Comparison of ENCODE assay signal across 8 mouse cellular contexts in the genomic region with DNA sequence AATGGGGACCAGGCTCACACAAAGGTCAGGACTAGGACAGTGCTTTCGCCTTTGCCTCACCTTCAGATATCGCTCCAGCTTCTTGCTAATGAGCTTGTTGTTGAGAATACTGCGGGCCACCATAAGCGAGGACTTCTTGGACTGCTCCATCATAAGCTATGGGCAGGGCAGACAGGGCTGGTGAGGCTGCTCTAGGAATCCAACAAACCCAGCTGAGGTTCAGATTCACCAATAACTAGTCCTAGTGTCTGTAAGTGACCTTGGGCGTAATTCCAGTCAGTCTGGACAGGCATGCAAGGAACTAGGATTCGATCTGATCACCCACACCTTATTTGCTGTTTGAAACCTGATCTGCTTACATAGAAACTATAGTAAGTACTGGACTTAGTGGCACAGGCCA. TPM values are rescaled to one million over a fixed set of nuclear protein-coding genes. Genes with fewer than 3 reads are reported as not detected.
DNase-seq lines count a peak whose midpoint lies in the region; ATAC-seq and TF ChIP-seq lines count a peak whose summit lies in the region.

No protein-coding gene starts in this region.

- H3K4me2 ChIP-seq in hindbrain, embryonic 12.5 days (replicated peaks): peak overlapping the region; percentile 83

- ATAC-seq in hindbrain, embryonic 12.5 days (ENCODE audit: low FRiP score): no peak; the same call in 1 of the 2 replicates
- ATAC-seq in cerebellum, adult (ENCODE audit: insufficient number of reproducible peaks, low FRiP score, low TSS enrichment): no peak

- peak; percentile 68 for DNase-seq in liver, adult 2 months (ENCODE audit: extremely low read depth, low read depth, low spot score)
- DNase-seq in liver: no peak
- DNase-seq in c-Kit-positive CD71-positive TER-119-positive erythroid progenitor cells, embryonic 14.5 days (ENCODE audit: low spot score): peak; percentile 30
- no peak for DNase-seq in midbrain, embryonic 10.5 days (ENCODE audit: low spot score)
- no peak for DNase-seq in left cerebral cortex, adult 8-10 months (ENCODE audit: low spot score in 2 of 2)
- DNase-seq in thymus, postnatal 0 days (ENCODE audit: low spot score): no peak

- WGBS in liver, adult 2 months: 7% methylated on average over 6 of the region's 6 CpGs
- 33% methylated on average over 6 of the region's 6 CpGs for WGBS in hindbrain, embryonic 12.5 days
- 32% methylated on average over 6 of the region's 6 CpGs for WGBS in midbrain, embryonic 10.5 days

- peaks cover 21% of the 10 kb centered on the region for H3K36me3 ChIP-seq in liver, adult 2 months (ENCODE audit: control insufficient read depth, insufficient read depth, low read length)
- H3K36me3 ChIP-seq in hindbrain, embryonic 12.5 days: peaks cover 33% of the 10 kb centered on the region
- H3K36me3 ChIP-seq in midbrain, embryonic 10.5 days: peaks cover 60% of the 10 kb centered on the region

- no peak for TF ChIP-seq CTCF in liver, adult 2 months (IDR thresholded peaks at IDR 0.05; ENCODE audit: low read depth, low read length)

- no peak for TF ChIP-seq POLR2A in liver, adult 2 months (IDR thresholded peaks at IDR 0.05; ENCODE audit: extremely low read depth, insufficient read depth, low read length)

- peaks cover 15% of the 10 kb centered on the region for H3K4me1 ChIP-seq in liver, adult 2 months (ENCODE audit: control insufficient read depth, insufficient read depth, low read length)
- H3K4me1 ChIP-seq in hindbrain, embryonic 12.5 days: peaks cover 24% of the 10 kb centered on the region
- peaks cover 33% of the 10 kb centered on the region for H3K4me1 ChIP-seq in midbrain, embryonic 10.5 days

- no peaks in the 10 kb centered on the region for H3K9me3 ChIP-seq in hindbrain, embryonic 12.5 days (replicated peaks)
- no peaks in the 10 kb centered on the region for H3K9me3 ChIP-seq in midbrain, embryonic 10.5 days (replicated peaks)

- no peaks in the 10 kb centered on the region for H3K27me3 ChIP-seq in liver, adult 2 months (ENCODE audit: control insufficient read depth, insufficient read depth, low read length)
- no peaks in the 10 kb centered on the region for H3K27me3 ChIP-seq in hindbrain, embryonic 12.5 days
- no peaks in the 10 kb centered on the region for H3K27me3 ChIP-seq in midbrain, embryonic 10.5 days (ENCODE audit: low read depth, poor library complexity, severe bottlenecking)

- peaks cover 21% of the 10 kb centered on the region; the same call in 1 of the 2 replicates for H3K79me2 ChIP-seq in liver, adult 2 months (ENCODE audit: control insufficient read depth, insufficient read depth, low read length)

- peak overlapping the region; percentile 72 for H3K27ac ChIP-seq in liver, adult 2 months (replicated peaks; ENCODE audit: insufficient read depth, low read depth, low read length)
- peak overlapping the region; percentile 86 for H3K27ac ChIP-seq in hindbrain, embryonic 12.5 days
- H3K27ac ChIP-seq in midbrain, embryonic 10.5 days (replicated peaks): peak overlapping the region; percentile 97

- peak overlapping the region; percentile 71 for H3K9ac ChIP-seq in liver, adult 2 months (ENCODE audit: low read depth, low read length)
- peak overlapping the region; percentile 78 for H3K9ac ChIP-seq in hindbrain, embryonic 12.5 days

- peak overlapping the region; percentile 74 for H3K4me3 ChIP-seq in liver, adult 2 months (ENCODE audit: insufficient read depth, low read depth, low read length)
- peak overlapping the region; percentile 91 for H3K4me3 ChIP-seq in hindbrain, embryonic 12.5 days
- H3K4me3 ChIP-seq in midbrain, embryonic 10.5 days: peak overlapping the region; percentile 96

RNA-seq across cellular contexts. Expression of a gene that starts 0.8 kb away (rescaled TPM):
- total RNA-seq in liver, adult 2 months (2014; rRNA removed): 30.3 and 31.6 TPM in 2 replicates
- polyA plus RNA-seq in liver, adult 2 months (2012; rRNA removed): 29.0 and 47.9 TPM in 2 replicates
- polyA plus RNA-seq in hindbrain, embryonic 12.5 days (2016; fragmentation: Nextera tagmentation; extraction: Ambion mirVana): 131 TPM in 2 replicates
- 130 and 140 TPM in 2 replicates for polyA plus RNA-seq in midbrain, embryonic 10.5 days (2016; fragmentation: Nextera tagmentation; extraction: Ambion mirVana)
- 10 to 100 TPM; 78.4 to 92.7 (median 90.7) TPM for total RNA-seq in left cerebral cortex, adult 8-10 months (2022)
- 73.0 and 82.9 TPM in 2 replicates for polyA plus RNA-seq in thymus, postnatal 0 days (2015; fragmentation: Nextera tagmentation; extraction: Ambion mirVana)

RNA-seq across cellular contexts. Expression of a gene that starts 28.6 kb away (rescaled TPM):
- total RNA-seq in liver, adult 2 months (2014; rRNA removed): 25.2 and 26.7 TPM in 2 replicates
- polyA plus RNA-seq in liver, adult 2 months (2012; rRNA removed): 40.5 and 62.0 TPM in 2 replicates
- polyA plus RNA-seq in hindbrain, embryonic 12.5 days (2016; fragmentation: Nextera tagmentation; extraction: Ambion mirVana): 134 and 138 TPM in 2 replicates
- polyA plus RNA-seq in midbrain, embryonic 10.5 days (2016; fragmentation: Nextera tagmentation; extraction: Ambion mirVana): 90.2 and 106 TPM in 2 replicates
- 100 to 1,000 TPM; 184 to 217 (median 195) TPM for total RNA-seq in left cerebral cortex, adult 8-10 months (2022)
- 62.4 and 66.4 TPM in 2 replicates for polyA plus RNA-seq in thymus, postnatal 0 days (2015; fragmentation: Nextera tagmentation; extraction: Ambion mirVana)

RNA-seq across cellular contexts. Expression of a gene that starts 37.3 kb away (rescaled TPM):
- 10.5 and 18.6 TPM in 2 replicates for total RNA-seq in liver, adult 2 months (2014; rRNA removed)
- 18.3 and 18.4 TPM in 2 replicates for polyA plus RNA-seq in liver, adult 2 months (2012; rRNA removed)
- polyA plus RNA-seq in hindbrain, embryonic 12.5 days (2016; fragmentation: Nextera tagmentation; extraction: Ambion mirVana): 108 and 112 TPM in 2 replicates
- 110 and 112 TPM in 2 replicates for polyA plus RNA-seq in midbrain, embryonic 10.5 days (2016; fragmentation: Nextera tagmentation; extraction: Ambion mirVana)
- 100 to 1,000 TPM in 2 of 4 experiments, 10 to 100 TPM in 2; 97.6 to 116 (median 102) TPM for total RNA-seq in left cerebral cortex, adult 8-10 months (2022)
- 53.3 and 60.7 TPM in 2 replicates for polyA plus RNA-seq in thymus, postnatal 0 days (2015; fragmentation: Nextera tagmentation; extraction: Ambion mirVana)

Comparison
In these comparisons a context has a peak if more than half of its experiments do, and no peak if none do; other contexts are left out.
1. DNase-seq: peak in liver, adult 2 months (single experiment) and c-Kit-positive CD71-positive TER-119-positive erythroid progenitor cells, embryonic 14.5 days (single experiment); none in liver (single experiment), midbrain, embryonic 10.5 days (single experiment), left cerebral cortex, adult 8-10 months (0 of 2) and thymus, postnatal 0 days (single experiment).
2. Peak in every context shown above with its lines, with median percentiles within 50 percentile points of each other: H3K27ac ChIP-seq and H3K4me3 ChIP-seq.